In genomic region chr2:72285256-72285887, GRCm38 (mm10) we compare ENCODE assay signal across 7 mouse cellular contexts. TPM values are rescaled to one million over a fixed set of nuclear protein-coding genes. Genes with fewer than 3 reads are reported as not detected.
DNase-seq lines count a peak whose midpoint lies in the region; ATAC-seq and TF ChIP-seq lines count a peak whose summit lies in the region.

TSS of gene Map3k20 (plus strand) at chr2:72285637.

- H3K27ac ChIP-seq in cortical plate, adult 2 months (ENCODE audit: insufficient read depth, low read length), result peak within 1 kb of the TSS; percentile 20; the same call in 1 of the 2 replicates

- TF ChIP-seq POLR2A in cortical plate, adult 2 months (IDR thresholded peaks at IDR 0.05; ENCODE audit: extremely low read depth, insufficient read depth, low read length), result no peak

- peak within 1 kb of the TSS; percentile 55 for H3K4me3 ChIP-seq in cortical plate, adult 2 months (ENCODE audit: insufficient read depth, low read length)

- H3K4me1 ChIP-seq in cortical plate, adult 2 months (ENCODE audit: control insufficient read depth, insufficient read depth, low read length), result no peaks in the 10 kb centered on the region; the same call in 1 of the 2 replicates

- ATAC-seq in inflammation-experienced regulatory T-cells, adult 6 months, result peak; percentile 16

- intact Hi-C loops in left cerebral cortex, postnatal 36 days (cut with DNase I), result no loop called here

- peak; percentile 73 to 76 for DNase-seq in adrenal gland, adult 18-20 months (ENCODE audit: low spot score in 2 of 2)
- DNase-seq in gastrocnemius, postnatal 25 days, result peak; percentile 72
- DNase-seq in left cerebral cortex, postnatal 36 days (ENCODE audit: low spot score in 2 of 2), result peak; percentile 40 to 47
- peak; percentile 75 for DNase-seq in mesoderm, embryonic 11.5 days (ENCODE audit: low read depth, low spot score)
- DNase-seq in spleen, adult 12 weeks (ENCODE audit: low spot score), result peak; percentile 69

- TF ChIP-seq CTCF in cortical plate, adult 2 months (IDR thresholded peaks at IDR 0.05; ENCODE audit: extremely low read depth, insufficient read depth, low read length), result no peak

RNA-seq across cellular contexts. Expression of gene Map3k20, which starts in this region (rescaled TPM):
- total RNA-seq in adrenal gland, adult 18-20 months (2021), result 10 to 100 TPM; 29.5 to 40.1 TPM
- 5.4 and 5.7 TPM in 2 replicates for polyA plus RNA-seq in cortical plate, adult 2 months (2012; rRNA removed)
- 100 to 1,000 TPM; 311 to 336 TPM for total RNA-seq in gastrocnemius, postnatal 25 days (2021)
- under 1 TPM in 2 of 3 experiments, not detected in 1; 0.20 to 0.55 TPM for polyA plus RNA-seq in inflammation-experienced regulatory T-cells, adult 6 months (2017; shearing (Covaris generic))
- total RNA-seq in left cerebral cortex, postnatal 36 days (2021), result 10 to 100 TPM; 11.7 to 11.8 TPM

Comparison
In these comparisons a context has a peak if more than half of its experiments do, and no peak if none do; other contexts are left out.
1. Peak in every context shown above with its lines: DNase-seq, ATAC-seq, H3K4me3 ChIP-seq and H3K27ac ChIP-seq.
2. RNA of gene Map3k20 (total RNA-seq): 311 to 336 TPM in gastrocnemius, postnatal 25 days; 29.5 to 40.1 TPM in adrenal gland, adult 18-20 months and 11.7 to 11.8 TPM in left cerebral cortex, postnatal 36 days; every median in the first group is over 4 times any median in the second.
3. Peak in ATAC-seq in inflammation-experienced regulatory T-cells, adult 6 months; RNA of the gene not detected or under 1 TPM.